Mouse (Mus musculus) embryonic facial prominence, embryonic 15.5 days (tissue): ENCODE results near the gene Sspo. TPM values are rescaled to one million over a fixed set of nuclear protein-coding genes. Genes with fewer than 3 reads are reported as not detected.

Experiments used
- ATAC-seq: fragments of 200-750 bp; cut with Nextera tagmentation; 2 replicates; pipeline ENCODE4 v1.8.0; 2017; ENCODE audit warnings: low read depth, moderate TSS enrichment; ENCODE audit not compliant: insufficient number of reproducible peaks, low FRiP score, low TSS enrichment
- H3K27ac ChIP-seq: fragments of 300-500 bp; sonication (generic); replicated peaks from 2 replicates; pipeline ENCODE4 v1.5.1; 2015; ENCODE audit warnings: mild to moderate bottlenecking, inconsistent platforms
- H3K27me3 ChIP-seq: fragments of 300-500 bp; sonication (generic); 2 replicates; pipeline ENCODE4 v1.6.1; 2015; ENCODE audit warnings: inconsistent platforms
- H3K36me3 ChIP-seq: fragments of 300-500 bp; sonication (generic); 2 replicates; pipeline ENCODE4 v1.6.1; 2015; ENCODE audit warnings: mild to moderate bottlenecking, inconsistent platforms
- H3K4me1 ChIP-seq: fragments of 300-500 bp; sonication (generic); 2 replicates; pipeline ENCODE4 v1.6.1; 2015; ENCODE audit warnings: inconsistent platforms
- H3K4me2 ChIP-seq: fragments of 300-500 bp; sonication (generic); replicated peaks from 2 replicates; pipeline ENCODE4 v1.6.1; 2015; ENCODE audit warnings: mild to moderate bottlenecking, inconsistent platforms
- H3K4me3 ChIP-seq: fragments of 300-500 bp; sonication (generic); replicated peaks from 2 replicates; pipeline ENCODE4 v1.5.1; 2015; ENCODE audit warnings: mild to moderate bottlenecking, inconsistent platforms
- H3K9ac ChIP-seq: fragments of 300-500 bp; sonication (generic); 2 replicates; pipeline ENCODE4 v1.6.1; 2015; ENCODE audit warnings: inconsistent platforms
- H3K9me3 ChIP-seq: fragments of 300-500 bp; sonication (generic); replicated peaks from 2 replicates; pipeline ENCODE4 v1.6.1; 2016; ENCODE audit warnings: inconsistent platforms
- WGBS: fragments of 180-500 bp; shearing (Covaris S2); methylation state at CpG from one replicate; pipeline ENCODE4 v1.1.7; 2015; 5-methylcytosine and 5-hydroxymethylcytosine counted together
- polyA plus RNA-seq: library from polyadenylated mRNA; unstranded; fragments of >200 nt; fragmentation: Nextera tagmentation; extraction: Ambion mirVana; gene quantifications from 2 replicates; pipeline ENCODE4 v1.2.1, GENCODE M21; 2015

The Sspo gene
- polyA plus RNA-seq, 1 experiment from 2014 or later, result 0.25 TPM

- H3K36me3 ChIP-seq, result peaks cover 57% of the 10 kb centered on the region
- no peak overlapping the region for H3K4me3 ChIP-seq
- no peak overlapping the region for H3K27ac ChIP-seq
- no peaks in the 10 kb centered on the region for H3K9me3 ChIP-seq
- H3K4me2 ChIP-seq, result no peak overlapping the region
- no peak for ATAC-seq
- H3K9ac ChIP-seq, result no peak overlapping the region
- WGBS, result 78% methylated on average over 2 of the region's 2 CpGs
- no peaks in the 10 kb centered on the region for H3K27me3 ChIP-seq
- peaks cover 4% of the 10 kb centered on the region; the same call in 1 of the 2 replicates for H3K4me1 ChIP-seq
These were observed 31.5 kb upstream of the Sspo start for GRCm38 (mm10) chr6:48416486-48416885.

- Histone ChIP-seq H3K4me2 (no peak overlapping the region), H3K4me3 (no peak overlapping the region), H3K36me3 (peaks cover 18% of the 10 kb centered on the region), H3K9ac (no peak overlapping the region), H3K27ac (no peak overlapping the region), H3K27me3 (no peaks in the 10 kb centered on the region), H3K4me1 (peaks cover 8% of the 10 kb centered on the region; the same call in 1 of the 2 replicates), H3K9me3 (no peaks in the 10 kb centered on the region)
- 5% methylated on average over 2 of the region's 2 CpGs for WGBS
- ATAC-seq, result no peak
These were observed 27.4 kb upstream of the Sspo start for GRCm38 (mm10) chr6:48420647-48421046.

- 66% methylated on average over 3 of the region's 3 CpGs for WGBS
These were observed 24.7 kb upstream of the Sspo start for GRCm38 (mm10) chr6:48423336-48423735.

GRCm38 (mm10) chr6:48424074-48424473, 24.0 kb upstream of the Sspo start:
- Histone ChIP-seq H3K9ac (no peak overlapping the region), H3K27ac (no peak overlapping the region), H3K36me3 (no peaks in the 10 kb centered on the region), H3K9me3 (no peaks in the 10 kb centered on the region), H3K4me3 (no peak overlapping the region), H3K27me3 (no peaks in the 10 kb centered on the region), H3K4me2 (no peak overlapping the region), H3K4me1 (peaks cover 8% of the 10 kb centered on the region; the same call in 1 of the 2 replicates)
- 71% methylated on average over 5 of the region's 5 CpGs for WGBS
- ATAC-seq, result no peak

More at GRCm38 (mm10) chr6:48423336-48423735, 24.7 kb upstream of the Sspo start:
- Histone ChIP-seq H3K9me3 (no peaks in the 10 kb centered on the region), H3K27me3 (no peaks in the 10 kb centered on the region), H3K4me1 (peaks cover 8% of the 10 kb centered on the region; the same call in 1 of the 2 replicates), H3K9ac (no peak overlapping the region), H3K4me3 (no peak overlapping the region), H3K27ac (no peak overlapping the region), H3K4me2 (no peak overlapping the region), H3K36me3 (no peaks in the 10 kb centered on the region)
- ATAC-seq, result no peak

- 70% methylated on average over 5 of the region's 5 CpGs for WGBS
- Histone ChIP-seq H3K9ac (no peak overlapping the region), H3K36me3 (no peaks in the 10 kb centered on the region), H3K4me3 (no peak overlapping the region), H3K4me1 (0 out of 2 replicates have a peak, but pooled peaks cover 4% of the 10 kb centered on the region), H3K27ac (no peak overlapping the region), H3K27me3 (no peaks in the 10 kb centered on the region), H3K9me3 (no peaks in the 10 kb centered on the region), H3K4me2 (no peak overlapping the region)
- ATAC-seq, result no peak
These were observed 21.1 kb upstream of the Sspo start for GRCm38 (mm10) chr6:48426956-48427355.

GRCm38 (mm10) chr6:48428769-48429557, 19.1 kb upstream of the Sspo start:
- WGBS, result 74% methylated on average over 4 of the region's 4 CpGs
- H3K4me2 ChIP-seq, result no peak overlapping the region
- no peaks in the 10 kb centered on the region for H3K9me3 ChIP-seq
- H3K9ac ChIP-seq, result no peak overlapping the region
- ATAC-seq, result no peak; the same call in 1 of the 2 replicates
- no peak overlapping the region for H3K4me3 ChIP-seq
- H3K27ac ChIP-seq, result no peak overlapping the region
- H3K4me1 ChIP-seq, result peaks cover 5% of the 10 kb centered on the region; the same call in 1 of the 2 replicates
- no peaks in the 10 kb centered on the region for H3K36me3 ChIP-seq
- H3K27me3 ChIP-seq, result no peaks in the 10 kb centered on the region

- 73% methylated on average over 5 of the region's 5 CpGs for WGBS
- Histone ChIP-seq H3K9ac (no peak overlapping the region), H3K9me3 (no peaks in the 10 kb centered on the region), H3K27ac (no peak overlapping the region), H3K4me1 (peaks cover 14% of the 10 kb centered on the region), H3K27me3 (no peaks in the 10 kb centered on the region), H3K4me3 (no peak overlapping the region), H3K36me3 (no peaks in the 10 kb centered on the region), H3K4me2 (no peak overlapping the region)
- ATAC-seq, result no peak
These were observed 17.3 kb upstream of the Sspo start for GRCm38 (mm10) chr6:48430748-48431147.

GRCm38 (mm10) chr6:48432893-48433816, 14.9 kb upstream of the Sspo start:
- no peaks in the 10 kb centered on the region for H3K9me3 ChIP-seq
- H3K27me3 ChIP-seq, result no peaks in the 10 kb centered on the region
- ATAC-seq, result peak; percentile 32; the same call in 1 of the 2 replicates
- no peak overlapping the region for H3K4me2 ChIP-seq
- peak overlapping the region; percentile 17 for H3K27ac ChIP-seq
- peaks cover 13% of the 10 kb centered on the region for H3K36me3 ChIP-seq
- peaks cover 31% of the 10 kb centered on the region for H3K4me1 ChIP-seq
- WGBS, result 39% methylated on average over 12 of the region's 12 CpGs
- no peak overlapping the region for H3K9ac ChIP-seq
- H3K4me3 ChIP-seq, result no peak overlapping the region

GRCm38 (mm10) chr6:48434651-48435050, 13.4 kb upstream of the Sspo start:
- Histone ChIP-seq H3K4me2 (no peak overlapping the region), H3K4me3 (no peak overlapping the region), H3K4me1 (peaks cover 44% of the 10 kb centered on the region), H3K27ac (peak overlapping the region; percentile 73), H3K27me3 (no peaks in the 10 kb centered on the region), H3K9me3 (no peaks in the 10 kb centered on the region), H3K36me3 (peaks cover 28% of the 10 kb centered on the region), H3K9ac (no peak overlapping the region)
- no peak for ATAC-seq
- 56% methylated on average over 6 of the region's 6 CpGs for WGBS

- no peak for ATAC-seq
- Histone ChIP-seq H3K27ac (peak overlapping the region; percentile 73), H3K4me3 (no peak overlapping the region), H3K4me1 (peaks cover 49% of the 10 kb centered on the region), H3K4me2 (no peak overlapping the region), H3K27me3 (no peaks in the 10 kb centered on the region), H3K36me3 (peaks cover 33% of the 10 kb centered on the region), H3K9me3 (no peaks in the 10 kb centered on the region), H3K9ac (no peak overlapping the region)
- WGBS, result 45% methylated on average over 5 of the region's 5 CpGs
These were observed 12.9 kb upstream of the Sspo start for GRCm38 (mm10) chr6:48435111-48435510.

GRCm38 (mm10) chr6:48435706-48436349, 12.2 kb upstream of the Sspo start:
- 0 out of 2 replicates have a peak overlapping the region, but pooled peaks have one; percentile 2 for H3K27ac ChIP-seq
- H3K9me3 ChIP-seq, result no peaks in the 10 kb centered on the region
- WGBS, result 83% methylated on average over 5 of the region's 5 CpGs
- no peak overlapping the region for H3K4me2 ChIP-seq
- no peak overlapping the region for H3K4me3 ChIP-seq
- peaks cover 55% of the 10 kb centered on the region for H3K4me1 ChIP-seq
- peaks cover 35% of the 10 kb centered on the region for H3K36me3 ChIP-seq
- no peak for ATAC-seq
- H3K27me3 ChIP-seq, result no peaks in the 10 kb centered on the region
- no peak overlapping the region for H3K9ac ChIP-seq
